Mouse (Mus musculus) intestine, embryonic 15.5 days (tissue): ENCODE data around the gene Aknad1. TPM values are rescaled to one million over a fixed set of nuclear protein-coding genes. Genes with fewer than 3 reads are reported as not detected.

Experiments
- ATAC-seq: fragments of 200-750 bp; cut with Nextera tagmentation; 2 replicates; pipeline ENCODE4 v1.8.0; 2017; ENCODE audit warnings: moderate TSS enrichment, moderate library complexity
- H3K27ac ChIP-seq: fragments of 300-500 bp; sonication (generic); 2 replicates; pipeline ENCODE4 v1.5.1; 2015; ENCODE audit warnings: mild to moderate bottlenecking, inconsistent platforms
- H3K27me3 ChIP-seq: fragments of 300-500 bp; sonication (generic); replicated peaks from 2 replicates; pipeline ENCODE4 v1.6.1; 2015; ENCODE audit warnings: inconsistent platforms
- H3K36me3 ChIP-seq: fragments of 300-500 bp; sonication (generic); 2 replicates; pipeline ENCODE4 v1.6.1; 2015; ENCODE audit warnings: inconsistent platforms
- H3K4me1 ChIP-seq: fragments of 300-500 bp; sonication (generic); replicated peaks from 2 replicates; pipeline ENCODE4 v1.6.1; 2015; ENCODE audit warnings: inconsistent platforms
- H3K4me2 ChIP-seq: fragments of 300-500 bp; sonication (generic); replicated peaks from 2 replicates; pipeline ENCODE4 v1.6.1; 2015; ENCODE audit warnings: mild to moderate bottlenecking, inconsistent platforms
- H3K4me3 ChIP-seq: fragments of 300-500 bp; sonication (generic); replicated peaks from 2 replicates; pipeline ENCODE4 v1.5.1; 2015; ENCODE audit warnings: inconsistent platforms
- H3K9ac ChIP-seq: fragments of 300-500 bp; sonication (generic); 2 replicates; pipeline ENCODE4 v1.6.1; 2015; ENCODE audit warnings: inconsistent platforms
- H3K9me3 ChIP-seq: fragments of 300-500 bp; sonication (generic); 2 replicates; pipeline ENCODE4 v1.6.1; 2016; ENCODE audit warnings: inconsistent platforms
- WGBS: fragments of 180-500 bp; shearing (Covaris S2); methylation state at CpG from one replicate; pipeline ENCODE4 v1.1.7; 2015; 5-methylcytosine and 5-hydroxymethylcytosine counted together
- polyA plus RNA-seq: library from polyadenylated mRNA; unstranded; fragments of >200 nt; fragmentation: Nextera tagmentation; extraction: Ambion mirVana; gene quantifications from 2 replicates; pipeline ENCODE4 v1.2.1, GENCODE M21; 2015

Aknad1 gene
- polyA plus RNA-seq, 1 experiment from 2014 or later: 0.10 TPM

DNA sequence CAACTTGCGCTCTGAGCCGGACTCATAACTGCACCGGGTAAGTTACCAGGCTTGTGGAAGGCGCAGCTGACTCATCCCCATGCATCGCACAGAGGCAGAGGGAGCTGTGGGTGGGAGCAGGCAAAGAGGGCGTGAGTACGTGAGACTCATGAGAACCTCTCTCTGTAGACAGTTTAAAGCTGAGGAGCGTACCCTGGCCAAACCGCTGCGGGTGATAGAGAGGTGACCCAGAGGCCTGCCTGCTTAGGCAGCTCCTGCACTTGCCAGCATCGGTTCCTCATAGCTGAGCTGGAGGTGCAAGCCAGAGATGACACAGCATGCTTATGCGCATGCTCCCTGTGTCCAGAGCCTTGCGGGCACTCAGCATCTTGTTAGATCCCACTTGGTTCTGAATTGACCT, 32.8 kb downstream of the Aknad1 start:
- Histone ChIP-seq H3K4me1 (no peaks in the 10 kb centered on the region; the same call in 1 of the 2 replicates), H3K27ac (no peak overlapping the region), H3K27me3 (no peaks in the 10 kb centered on the region), H3K9ac (no peak overlapping the region), H3K4me3 (no peak overlapping the region), H3K36me3 (no peaks in the 10 kb centered on the region), H3K9me3 (no peaks in the 10 kb centered on the region), H3K4me2 (no peak overlapping the region)
- WGBS: 89% methylated on average over 13 of the region's 13 CpGs
- ATAC-seq: no peak

DNA sequence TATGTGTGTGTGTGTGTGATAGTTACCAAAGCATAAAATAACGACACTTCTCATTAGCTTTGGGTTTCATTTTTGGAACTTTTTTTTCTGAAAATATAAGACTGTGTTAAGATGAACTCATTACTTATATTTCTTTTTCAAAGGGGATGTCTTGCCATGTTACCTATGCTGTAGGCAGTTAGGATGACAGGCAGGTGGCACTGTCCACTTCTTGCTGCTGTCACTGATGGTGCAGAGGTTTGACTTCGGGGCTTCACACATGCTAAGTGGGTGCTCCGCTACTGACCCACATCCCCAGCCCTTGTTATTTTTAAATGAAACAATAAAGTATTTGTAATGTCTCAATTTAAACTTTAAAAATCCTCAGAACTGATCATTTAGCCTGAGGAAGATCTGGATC, 33.4 kb downstream of the Aknad1 start:
- no peaks in the 10 kb centered on the region for H3K36me3 ChIP-seq
- H3K9ac ChIP-seq: no peak overlapping the region
- H3K9me3 ChIP-seq: no peaks in the 10 kb centered on the region
- no peak for ATAC-seq
- WGBS: 87% methylated on average over 3 of the region's 3 CpGs
- H3K27ac ChIP-seq: no peak overlapping the region
- H3K27me3 ChIP-seq: no peaks in the 10 kb centered on the region
- H3K4me2 ChIP-seq: no peak overlapping the region
- H3K4me1 ChIP-seq: no peaks in the 10 kb centered on the region; the same call in 1 of the 2 replicates
- H3K4me3 ChIP-seq: no peak overlapping the region

DNA sequence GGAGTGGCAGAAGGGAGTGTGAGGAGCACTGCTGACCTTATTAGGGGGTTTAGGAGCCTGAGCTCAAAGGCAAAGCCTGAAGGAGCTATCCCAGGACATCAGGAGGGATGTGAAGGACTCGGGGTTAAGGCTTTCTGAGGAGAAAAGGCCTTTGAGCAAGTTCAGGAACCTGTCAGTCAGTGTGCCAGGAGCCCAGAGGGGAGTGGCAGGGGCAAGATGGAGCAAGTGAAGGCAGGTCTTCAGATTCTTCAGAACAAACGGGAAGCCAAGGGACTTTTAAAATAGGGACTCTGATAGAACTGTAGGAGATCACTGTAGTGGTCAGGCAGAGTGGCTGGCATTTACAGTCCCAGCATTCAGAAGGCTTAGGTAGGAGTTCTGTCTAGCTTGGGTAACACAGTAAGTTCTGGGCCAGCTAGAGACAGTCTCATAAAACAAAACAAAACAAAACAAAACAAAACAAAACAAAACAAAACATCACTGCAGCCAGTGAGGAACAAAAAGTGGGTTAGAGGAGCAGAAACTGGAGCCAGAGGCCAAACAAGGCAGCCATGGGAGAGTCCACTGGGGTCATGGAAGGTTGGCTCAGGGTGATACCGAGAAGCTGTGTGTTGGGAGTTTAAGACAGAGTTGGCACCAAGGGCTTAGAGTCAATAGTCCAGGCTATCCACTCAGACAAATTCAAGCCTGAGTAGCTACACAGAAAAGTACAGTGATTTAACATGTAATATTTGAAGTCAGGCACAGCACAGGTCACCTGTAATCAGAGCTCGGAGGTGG, 39.5 kb downstream of the Aknad1 start:
- H3K27me3 ChIP-seq: no peaks in the 10 kb centered on the region
- no peak overlapping the region for H3K4me2 ChIP-seq
- WGBS: 65% methylated on average over 4 of the region's 4 CpGs
- H3K9ac ChIP-seq: no peak overlapping the region
- no peak overlapping the region for H3K4me3 ChIP-seq
- H3K9me3 ChIP-seq: no peaks in the 10 kb centered on the region
- no peaks in the 10 kb centered on the region for H3K36me3 ChIP-seq
- no peak overlapping the region for H3K27ac ChIP-seq
- peaks cover 2% of the 10 kb centered on the region for H3K4me1 ChIP-seq
- ATAC-seq: no peak

DNA sequence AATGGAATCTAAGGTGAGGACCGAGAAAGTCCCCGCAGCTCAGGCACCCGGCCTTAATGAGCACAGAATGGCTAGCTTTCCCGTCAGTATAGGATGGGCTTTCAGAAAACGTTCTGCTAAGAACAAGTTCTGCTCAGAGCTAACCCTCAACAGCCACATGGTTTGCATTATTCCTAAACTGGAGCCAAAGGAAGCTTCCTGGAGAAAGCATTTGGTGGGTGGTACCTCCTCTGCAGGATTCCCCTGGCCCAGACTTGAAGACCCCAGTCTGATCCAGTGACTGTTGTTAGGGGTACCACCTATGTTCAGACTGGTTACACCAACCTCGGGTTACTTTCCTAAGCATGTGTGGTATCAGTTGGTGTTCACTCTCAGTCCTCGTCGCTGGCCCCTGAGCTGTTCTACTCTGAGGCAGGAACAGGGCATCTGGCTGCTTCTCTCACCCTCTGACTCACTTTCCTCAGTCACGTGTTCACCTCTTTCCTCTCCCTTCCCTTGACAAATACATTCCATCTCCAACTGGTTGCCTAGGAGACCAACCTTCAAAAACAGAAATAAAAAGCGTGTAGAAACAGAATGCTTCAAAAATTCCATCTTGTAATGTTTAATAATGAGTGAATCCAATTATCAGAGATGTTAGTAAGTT, 41.9 kb downstream of the Aknad1 start:
- Histone ChIP-seq H3K27me3 (no peaks in the 10 kb centered on the region), H3K27ac (peak overlapping the region; percentile 2; the same call in 1 of the 2 replicates), H3K4me1 (peaks cover 2% of the 10 kb centered on the region), H3K9me3 (no peaks in the 10 kb centered on the region), H3K36me3 (no peaks in the 10 kb centered on the region), H3K9ac (no peak overlapping the region), H3K4me2 (no peak overlapping the region), H3K4me3 (no peak overlapping the region)
- 69% methylated on average over 10 of the region's 10 CpGs for WGBS
- ATAC-seq: peak; percentile 52

DNA sequence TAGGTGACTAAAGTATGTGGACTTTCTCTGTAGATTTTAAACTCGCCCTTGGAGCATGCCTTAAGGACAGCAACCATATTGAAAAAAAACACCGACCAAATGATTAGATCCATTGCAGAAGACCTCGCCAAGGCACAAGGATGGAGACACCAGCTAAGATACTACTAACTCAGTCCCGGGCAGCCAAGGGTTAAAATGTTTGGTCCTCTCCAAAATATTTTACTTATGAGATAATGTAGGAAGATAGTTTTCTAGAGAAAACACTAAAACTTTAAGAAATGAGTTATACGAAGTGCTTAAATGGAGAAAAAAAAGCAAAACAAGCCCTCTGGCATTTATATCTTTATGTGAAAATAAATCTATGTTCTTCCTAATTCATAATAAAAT, 42.4 kb downstream of the Aknad1 start:
- H3K9ac ChIP-seq: no peak overlapping the region
- no peaks in the 10 kb centered on the region for H3K36me3 ChIP-seq
- peaks cover 2% of the 10 kb centered on the region for H3K4me1 ChIP-seq
- no peak overlapping the region for H3K27ac ChIP-seq
- H3K27me3 ChIP-seq: no peaks in the 10 kb centered on the region
- no peak overlapping the region for H3K4me3 ChIP-seq
- WGBS: 77% methylated on average over 5 of the region's 5 CpGs
- no peak overlapping the region for H3K4me2 ChIP-seq
- H3K9me3 ChIP-seq: no peaks in the 10 kb centered on the region
- peak; percentile 39; the same call in 1 of the 2 replicates for ATAC-seq

DNA sequence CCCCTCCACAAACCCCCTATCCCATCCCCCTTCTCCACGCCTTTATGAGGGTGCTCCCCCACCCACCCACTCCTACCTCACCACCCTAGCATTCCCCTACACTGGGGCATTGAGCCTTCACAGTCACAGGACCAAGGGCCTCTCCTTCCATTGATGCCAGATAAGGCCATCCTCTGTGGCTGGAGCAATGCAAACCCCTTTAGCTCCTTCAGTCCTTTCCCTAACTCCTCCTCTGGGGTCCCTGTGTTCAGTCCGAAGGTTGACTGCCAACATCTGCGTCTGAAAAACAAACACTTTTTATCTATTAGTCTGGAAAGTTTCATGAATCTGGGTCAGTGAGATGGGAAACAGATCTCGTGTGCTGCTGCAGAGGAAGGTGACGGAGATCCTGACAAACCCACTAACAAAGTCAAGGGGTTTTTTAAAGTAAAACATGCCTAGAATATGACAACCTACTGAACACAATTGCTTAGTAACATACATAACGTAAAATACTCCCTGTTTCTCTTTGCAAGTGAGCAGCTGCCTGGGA, 43.0 kb downstream of the Aknad1 start:
- 27% methylated on average over 6 of the region's 6 CpGs for WGBS

DNA sequence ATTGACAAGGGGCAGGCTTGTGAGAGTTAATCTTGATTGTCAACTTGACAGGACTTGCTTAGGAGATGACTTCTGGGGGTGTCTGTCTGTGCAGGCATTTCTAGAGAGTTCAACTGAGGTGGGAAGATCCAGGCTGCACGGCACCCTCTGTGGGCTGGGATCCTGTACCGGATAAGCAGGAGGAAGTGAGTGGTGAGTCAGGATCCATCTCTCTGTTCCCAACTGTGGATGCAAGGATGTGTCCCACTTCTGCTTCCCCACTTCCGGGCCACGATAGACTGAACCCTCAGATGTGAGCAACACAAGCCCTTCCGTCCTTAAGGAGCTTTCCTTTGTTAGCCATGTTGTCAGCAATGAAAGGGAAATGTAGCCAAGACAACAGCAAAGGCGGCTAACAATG, 47.1 kb downstream of the Aknad1 start:
- 83% methylated on average over 6 of the region's 6 CpGs for WGBS
- no peak for ATAC-seq
- H3K4me1 ChIP-seq: peaks cover 2% of the 10 kb centered on the region
- H3K9ac ChIP-seq: no peak overlapping the region
- no peaks in the 10 kb centered on the region for H3K27me3 ChIP-seq
- no peaks in the 10 kb centered on the region for H3K9me3 ChIP-seq
- no peak overlapping the region for H3K4me3 ChIP-seq
- no peaks in the 10 kb centered on the region for H3K36me3 ChIP-seq
- H3K4me2 ChIP-seq: no peak overlapping the region
- H3K27ac ChIP-seq: no peak overlapping the region

More for the DNA sequence above, 43.0 kb downstream of the Aknad1 start:
- H3K27me3 ChIP-seq: no peaks in the 10 kb centered on the region
- ATAC-seq: peak; percentile 30; the same call in 1 of the 2 replicates
- no peak overlapping the region for H3K9ac ChIP-seq
- peaks cover 2% of the 10 kb centered on the region for H3K4me1 ChIP-seq
- no peaks in the 10 kb centered on the region for H3K9me3 ChIP-seq
- no peak overlapping the region for H3K4me2 ChIP-seq
- no peaks in the 10 kb centered on the region for H3K36me3 ChIP-seq
- H3K4me3 ChIP-seq: no peak overlapping the region
- peak overlapping the region; percentile 70 for H3K27ac ChIP-seq

DNA sequence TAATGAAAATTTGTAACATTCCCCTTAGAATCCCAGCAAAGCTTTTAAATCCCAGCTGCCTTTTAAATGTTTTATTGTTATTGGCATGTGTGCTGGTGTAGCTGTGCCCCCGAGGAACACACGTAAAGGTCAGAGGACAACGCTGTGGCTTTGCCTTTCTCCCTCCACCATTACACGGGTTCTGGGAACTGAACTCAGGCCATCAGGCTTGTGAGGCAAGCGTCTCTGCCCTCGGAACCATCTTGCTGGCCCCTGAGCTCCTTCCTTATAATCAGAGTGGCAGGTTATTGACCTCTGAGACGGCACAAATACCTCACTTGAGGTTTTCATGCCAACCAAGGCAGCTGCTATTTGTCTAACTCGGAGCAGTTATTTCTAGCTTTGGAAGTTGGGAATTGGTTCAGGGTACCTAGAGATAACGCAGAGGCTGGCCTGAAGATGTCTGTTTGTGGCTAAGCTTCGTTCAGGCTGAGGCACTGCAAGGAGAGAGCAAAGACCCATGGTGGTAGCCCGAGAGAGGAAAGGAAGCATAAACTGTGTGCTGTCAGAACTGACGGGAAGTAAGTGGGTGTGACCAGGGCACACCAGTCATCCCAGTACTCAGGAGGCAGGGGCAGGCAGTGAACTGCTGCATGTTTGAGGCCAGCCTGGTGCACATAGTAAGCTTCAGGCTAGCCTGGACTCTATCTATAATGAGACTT, 48.4 kb downstream of the Aknad1 start:
- H3K4me2 ChIP-seq: no peak overlapping the region
- H3K4me1 ChIP-seq: no peaks in the 10 kb centered on the region
- no peaks in the 10 kb centered on the region for H3K9me3 ChIP-seq
- peak; percentile 73 for ATAC-seq
- H3K9ac ChIP-seq: no peak overlapping the region
- 0 out of 2 replicates have a peak, but pooled peaks cover 5% of the 10 kb centered on the region for H3K36me3 ChIP-seq
- 49% methylated on average over 12 of the region's 12 CpGs for WGBS
- no peaks in the 10 kb centered on the region for H3K27me3 ChIP-seq
- no peak overlapping the region for H3K27ac ChIP-seq
- no peak overlapping the region for H3K4me3 ChIP-seq

DNA sequence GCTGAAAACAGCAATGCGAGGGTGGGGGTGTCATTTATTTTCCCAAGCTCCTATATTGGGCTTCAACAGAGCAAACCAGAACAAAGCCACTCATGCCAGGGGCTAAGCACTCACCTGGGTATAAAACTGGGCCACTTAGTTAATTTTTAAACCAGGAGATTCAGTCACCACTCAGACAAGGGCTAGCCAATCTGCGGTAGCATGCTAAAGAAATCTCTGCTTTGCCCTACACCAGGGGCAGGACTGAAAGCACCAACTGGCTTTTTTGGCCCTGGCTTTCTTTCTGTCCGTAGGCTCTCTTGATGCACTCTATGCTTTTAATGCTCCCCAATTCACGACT, 49.0 kb downstream of the Aknad1 start:
- H3K36me3 ChIP-seq: 0 out of 2 replicates have a peak, but pooled peaks cover 5% of the 10 kb centered on the region
- H3K9ac ChIP-seq: no peak overlapping the region
- 72% methylated on average over 4 of the region's 4 CpGs for WGBS
- no peak overlapping the region for H3K27ac ChIP-seq
- no peak overlapping the region for H3K4me2 ChIP-seq
- no peaks in the 10 kb centered on the region for H3K27me3 ChIP-seq
- no peaks in the 10 kb centered on the region for H3K9me3 ChIP-seq
- H3K4me1 ChIP-seq: no peaks in the 10 kb centered on the region
- peak; percentile 76 for ATAC-seq
- H3K4me3 ChIP-seq: no peak overlapping the region

DNA sequence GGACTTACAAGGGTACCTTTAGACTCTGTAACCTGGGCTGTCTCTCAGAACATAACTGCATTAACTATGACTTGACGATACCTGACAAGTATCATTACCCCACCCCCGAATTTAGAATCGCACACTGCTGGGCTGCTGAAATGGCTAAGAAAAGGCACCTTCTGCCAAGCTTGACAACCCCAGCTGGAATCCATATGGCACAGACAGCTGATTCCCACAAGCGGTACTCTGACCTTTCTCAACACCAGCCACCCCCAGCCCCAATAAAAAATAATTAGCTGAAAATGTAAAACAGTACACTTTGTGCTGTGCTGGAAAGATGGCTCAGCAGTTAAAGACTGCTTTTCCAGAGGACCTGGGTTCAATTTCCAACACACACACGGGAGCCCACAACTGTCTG, 49.8 kb downstream of the Aknad1 start:
- no peak for ATAC-seq
- Histone ChIP-seq H3K9me3 (no peaks in the 10 kb centered on the region), H3K36me3 (0 out of 2 replicates have a peak, but pooled peaks cover 7% of the 10 kb centered on the region), H3K9ac (no peak overlapping the region), H3K4me2 (no peak overlapping the region), H3K27ac (no peak overlapping the region), H3K4me3 (no peak overlapping the region), H3K4me1 (no peaks in the 10 kb centered on the region), H3K27me3 (no peaks in the 10 kb centered on the region)
- 87% methylated on average over 5 of the region's 5 CpGs for WGBS

DNA sequence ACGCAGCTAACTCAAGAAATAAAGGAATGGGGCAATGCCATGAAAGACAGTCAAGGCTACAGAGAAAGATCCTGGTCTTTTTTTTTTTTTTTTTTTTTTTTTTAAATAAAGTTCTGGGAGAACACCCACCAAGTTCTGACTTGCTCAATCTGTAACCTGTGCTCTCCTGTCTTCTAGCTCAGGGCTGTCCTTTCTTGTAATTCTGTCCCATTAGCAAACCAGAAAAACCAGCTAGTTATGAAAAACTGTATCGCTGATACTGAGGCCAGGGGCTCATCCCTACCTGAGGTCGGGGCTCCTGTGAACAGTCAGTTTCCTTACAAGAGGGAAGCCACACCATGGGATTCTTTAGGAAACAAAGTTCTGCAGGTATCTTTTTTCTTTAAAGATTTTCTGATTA, 51.0 kb downstream of the Aknad1 start:
- Histone ChIP-seq H3K27me3 (no peaks in the 10 kb centered on the region), H3K36me3 (0 out of 2 replicates have a peak, but pooled peaks cover 7% of the 10 kb centered on the region), H3K27ac (no peak overlapping the region), H3K4me1 (no peaks in the 10 kb centered on the region), H3K4me2 (no peak overlapping the region), H3K4me3 (no peak overlapping the region), H3K9me3 (no peaks in the 10 kb centered on the region), H3K9ac (no peak overlapping the region)
- 82% methylated on average over 3 of the region's 3 CpGs for WGBS
- no peak for ATAC-seq

DNA sequence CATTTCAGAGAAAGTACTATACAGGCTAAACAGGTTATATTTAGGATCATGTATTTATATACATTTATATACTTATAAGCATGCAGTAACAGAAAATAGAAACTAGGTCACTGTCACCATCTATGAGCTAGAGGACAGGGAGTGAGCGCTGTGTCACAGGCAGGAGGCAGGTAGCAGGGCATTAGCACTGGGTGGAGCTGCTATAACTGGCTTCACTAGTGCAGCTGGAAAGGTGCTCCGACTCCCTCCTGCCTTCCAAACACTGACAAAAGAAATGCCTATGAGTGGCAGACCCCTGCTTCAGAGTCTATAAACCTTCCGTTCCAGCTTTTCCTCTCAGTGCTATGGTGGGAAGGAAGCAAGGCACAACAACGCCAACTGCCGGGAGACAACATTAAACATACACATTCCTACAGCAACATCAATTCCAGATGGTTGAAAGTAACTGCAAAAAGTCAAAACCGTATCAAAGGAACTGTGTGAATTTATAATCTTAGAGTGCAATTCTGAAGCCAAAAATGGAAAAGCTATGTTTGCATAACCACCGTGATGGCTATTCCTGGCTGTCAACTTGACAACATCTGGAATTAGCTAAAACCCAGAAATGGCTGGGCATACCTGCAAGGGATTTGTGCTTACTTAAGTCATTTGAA, 51.7 kb downstream of the Aknad1 start:
- 59% methylated on average over 7 of the region's 7 CpGs for WGBS
- ATAC-seq: no peak

More for the DNA sequence above, 51.7 kb downstream of the Aknad1 start:
- no peaks in the 10 kb centered on the region for H3K27me3 ChIP-seq
- H3K9ac ChIP-seq: no peak overlapping the region
- no peak overlapping the region for H3K4me2 ChIP-seq
- no peaks in the 10 kb centered on the region for H3K9me3 ChIP-seq
- no peaks in the 10 kb centered on the region for H3K4me1 ChIP-seq
- H3K36me3 ChIP-seq: 0 out of 2 replicates have a peak, but pooled peaks cover 7% of the 10 kb centered on the region
- no peak overlapping the region for H3K4me3 ChIP-seq
- no peak overlapping the region for H3K27ac ChIP-seq
